26 mouse cellular contexts compared by ENCODE assay signal in the genomic region with DNA sequence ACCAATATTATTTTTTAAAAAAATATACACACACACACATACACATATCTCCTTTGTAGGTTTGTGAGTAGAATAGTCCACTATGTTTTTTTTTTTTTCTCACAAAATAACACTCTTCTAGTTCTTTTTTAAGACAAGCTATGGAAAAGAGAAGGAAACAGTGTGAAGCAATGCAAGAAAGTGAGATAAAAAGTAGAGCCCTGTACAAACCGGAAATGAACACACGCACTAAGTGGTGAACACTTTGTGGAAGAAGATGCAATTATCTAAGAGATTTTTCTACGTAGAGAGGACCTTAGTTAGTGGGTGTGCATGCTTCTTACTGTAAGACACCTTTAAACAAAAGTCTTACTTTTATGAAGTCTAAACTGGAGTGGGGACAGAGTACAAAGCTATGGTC. TPM values are rescaled to one million over a fixed set of nuclear protein-coding genes. Genes with fewer than 3 reads are reported as not detected.
DNase-seq lines count a peak whose midpoint lies in the region; ATAC-seq lines count a peak whose summit lies in the region.
"Had no signal": no experiment of that assay in that cellular context is flagged by ENCODE, and none has a peak within 500 bp of the region (broad histone marks: within the 10 kb centered on the region; RNA-seq: fewer than 3 reads in every experiment).

No protein-coding gene starts in this region.

- H3K4me1 ChIP-seq in midbrain, embryonic 15.5 days: no peaks in the 10 kb centered on the region
- H3K4me1 ChIP-seq: embryonic facial prominence, embryonic 10.5 days; embryonic facial prominence, embryonic 13.5 days; hindbrain, embryonic 12.5 days; hindbrain, embryonic 15.5 days had no signal

- H3K36me3 ChIP-seq in midbrain, embryonic 15.5 days (replicated peaks): no peaks in the 10 kb centered on the region
- H3K36me3 ChIP-seq: embryonic facial prominence, embryonic 10.5 days; embryonic facial prominence, embryonic 13.5 days; forebrain, embryonic 10.5 days; forebrain, embryonic 15.5 days; G1E; hindbrain, embryonic 12.5 days; hindbrain, embryonic 15.5 days had no signal

- H3K9me3 ChIP-seq in midbrain, embryonic 15.5 days: no peaks in the 10 kb centered on the region
- H3K9me3 ChIP-seq: embryonic facial prominence, embryonic 10.5 days; embryonic facial prominence, embryonic 13.5 days; forebrain, embryonic 10.5 days; forebrain, embryonic 15.5 days; G1E; hindbrain, embryonic 12.5 days; hindbrain, embryonic 15.5 days had no signal

- no peak overlapping the region for H3K4me3 ChIP-seq in midbrain, embryonic 15.5 days
- H3K4me3 ChIP-seq: embryonic facial prominence, embryonic 10.5 days; embryonic facial prominence, embryonic 13.5 days; forebrain, embryonic 10.5 days; forebrain, embryonic 15.5 days; hindbrain, embryonic 12.5 days; hindbrain, embryonic 15.5 days had no signal

- WGBS in midbrain, embryonic 15.5 days: 93% methylated on average over 3 of the region's 3 CpGs

- ATAC-seq in common myeloid progenitor, adult 5-6 weeks (replicated peaks; ENCODE audit: low read depth, poor library complexity, severe bottlenecking): peak; percentile 60
- ATAC-seq in megakaryocyte, adult 5-6 weeks (ENCODE audit: poor library complexity, severe bottlenecking): peak; percentile 63
- ATAC-seq in midbrain, embryonic 15.5 days (replicated peaks): no peak
- ATAC-seq: intestine, postnatal 0 days had no signal

- H3K9ac ChIP-seq in midbrain, embryonic 15.5 days: no peak overlapping the region
- H3K9ac ChIP-seq: embryonic facial prominence, embryonic 13.5 days; forebrain, embryonic 15.5 days; hindbrain, embryonic 12.5 days; hindbrain, embryonic 15.5 days had no signal

- peak; percentile 23 for DNase-seq in Muller cell, postnatal 12 days (ENCODE audit: inconsistent ontology term)
- DNase-seq in embryo, embryonic 11 days: no peak
- no peak for DNase-seq in right cerebral cortex, postnatal 14 days
- DNase-seq: adrenal gland, adult 2 months; adrenal gland, postnatal 25 days; B cell, adult 2 months; cerebellum, adult 18-20 months; cerebellum, adult 9-10 months; cerebellum, postnatal 14 days; gastrocnemius, postnatal 10 days; gastrocnemius, postnatal 36 days; heart, adult 11 months had no signal

- H3K4me2 ChIP-seq in midbrain, embryonic 15.5 days: no peak overlapping the region
- H3K4me2 ChIP-seq: embryonic facial prominence, embryonic 13.5 days; forebrain, embryonic 15.5 days; heart, embryonic 11.5 days; hindbrain, embryonic 12.5 days; hindbrain, embryonic 15.5 days had no signal

- no peak overlapping the region for H3K27ac ChIP-seq in midbrain, embryonic 15.5 days
- H3K27ac ChIP-seq: embryonic facial prominence, embryonic 10.5 days; embryonic facial prominence, embryonic 13.5 days; forebrain, embryonic 10.5 days; forebrain, embryonic 15.5 days; hindbrain, embryonic 12.5 days; hindbrain, embryonic 15.5 days had no signal

- H3K27me3 ChIP-seq in midbrain, embryonic 15.5 days (replicated peaks): no peaks in the 10 kb centered on the region
- H3K27me3 ChIP-seq: CH12.LX; embryonic facial prominence, embryonic 13.5 days; forebrain, embryonic 15.5 days; hindbrain, embryonic 12.5 days; hindbrain, embryonic 15.5 days had no signal

RNA-seq across cellular contexts. Expression of a gene that starts 33.3 kb away (rescaled TPM):
- total RNA-seq in common myeloid progenitor, adult 5-6 weeks (2017): 1.6 and 2.7 TPM in 2 replicates
- 15.2 and 16.2 TPM in 2 replicates for total RNA-seq in megakaryocyte, adult 5-6 weeks (2015)
- total RNA-seq in megakaryocyte, adult 5-6 weeks (2017): 8.4 and 9.1 TPM in 2 replicates
- 12.0 and 13.4 TPM in 2 replicates for polyA plus RNA-seq in midbrain, embryonic 15.5 days (2015; fragmentation: Nextera tagmentation; extraction: Ambion mirVana)
- polyA plus RNA-seq: G1E had no signal

RNA-seq across cellular contexts. Expression of a gene that starts 58.5 kb away (rescaled TPM):
- total RNA-seq in common myeloid progenitor, adult 5-6 weeks (2017): not detected in 2 replicates
- not detected in 2 replicates for total RNA-seq in megakaryocyte, adult 5-6 weeks (2015)
- total RNA-seq in megakaryocyte, adult 5-6 weeks (2017): not detected in 2 replicates
- polyA plus RNA-seq in midbrain, embryonic 15.5 days (2015; fragmentation: Nextera tagmentation; extraction: Ambion mirVana): 25.5 and 26.8 TPM in 2 replicates
- total RNA-seq: CH12.LX; G1E; hematopoietic stem cell, adult 5-6 weeks had no signal
- polyA plus RNA-seq: G1E had no signal
